Mouse (Mus musculus) adipocyte (in vitro differentiated cells): ENCODE measurements around the gene Bmp2k.

Source experiments
- DNase-seq: peaks from one replicate; pipeline ENCODE4 v3.0.0-alpha.2; 2016; ENCODE audit warnings: low spot score

Bmp2k gene

DNA sequence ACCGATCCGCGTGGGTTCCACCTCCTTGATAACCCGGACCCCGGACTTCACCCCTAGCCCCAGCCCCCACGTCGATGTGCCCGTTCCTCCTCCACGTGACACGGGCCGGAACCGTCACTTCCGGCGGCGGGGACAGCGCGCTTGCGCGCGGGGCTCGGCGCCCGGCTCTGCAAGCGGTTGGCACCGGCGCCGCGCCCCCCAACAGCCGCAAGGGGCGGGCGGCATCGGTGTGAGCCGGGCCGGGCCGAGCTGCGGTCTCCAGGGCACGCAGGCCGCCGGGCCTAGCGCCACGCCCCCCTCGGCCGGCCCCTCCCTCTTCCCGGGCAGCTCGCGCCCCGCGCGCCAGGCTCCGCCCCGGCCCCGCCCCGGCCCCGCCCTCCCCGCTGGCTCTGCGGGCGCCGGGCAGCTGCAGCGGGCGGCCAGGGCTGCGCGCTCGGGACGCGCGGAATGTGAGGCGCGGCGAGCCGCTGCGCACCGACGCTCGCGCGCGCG is at the start of gene Bmp2k:
Gene Bmp2k (plus strand): TSS at position 380 of the 492 bp plus-strand sequence.
- DNase-seq = peak; percentile 87

DNA sequence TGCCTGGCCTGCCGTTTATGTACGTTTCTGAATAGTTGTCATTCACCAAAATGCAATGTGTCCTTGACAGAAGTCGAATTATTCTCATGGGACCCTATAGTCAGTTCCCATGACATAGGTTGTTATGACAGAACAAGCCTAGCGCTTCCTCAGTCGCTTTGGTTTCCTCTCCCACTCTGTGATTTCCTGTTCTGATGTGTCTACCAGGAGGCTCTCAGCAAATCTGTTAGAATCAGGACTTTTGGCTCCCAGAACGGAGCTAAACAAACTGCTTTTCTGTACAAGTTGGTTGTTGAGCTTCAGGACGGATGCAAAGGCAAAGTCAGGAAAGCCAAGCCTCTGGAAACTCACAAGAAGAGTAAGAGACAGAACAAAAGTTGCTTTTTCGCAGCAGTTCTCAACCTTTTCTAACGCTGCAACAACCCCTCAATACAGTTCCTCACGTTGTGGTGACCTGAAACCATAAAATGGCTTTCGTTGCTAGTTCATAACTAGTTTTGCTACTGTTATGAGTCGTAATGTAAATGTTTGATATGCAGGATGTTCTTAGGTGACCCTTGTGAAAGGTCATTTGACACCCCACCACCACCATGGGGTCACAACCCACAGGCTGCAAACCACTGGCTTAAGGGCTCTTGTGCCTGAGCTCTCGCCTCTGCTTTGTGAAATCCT is 48.5 kb upstream of the Bmp2k start:
- no peak for DNase-seq

- no peak for DNase-seq
Measured at GRCm38 (mm10) chr5:96949839-96950666, 47.4 kb upstream of the Bmp2k start.

GRCm38 (mm10) chr5:96950667-96951492 is 46.6 kb upstream of the Bmp2k start:
- no peak for DNase-seq

- DNase-seq = no peak
Measured at GRCm38 (mm10) chr5:96951493-96952105, 45.9 kb upstream of the Bmp2k start.

- DNase-seq = no peak
Measured at GRCm38 (mm10) chr5:96954040-96954439, 43.4 kb upstream of the Bmp2k start.

DNA sequence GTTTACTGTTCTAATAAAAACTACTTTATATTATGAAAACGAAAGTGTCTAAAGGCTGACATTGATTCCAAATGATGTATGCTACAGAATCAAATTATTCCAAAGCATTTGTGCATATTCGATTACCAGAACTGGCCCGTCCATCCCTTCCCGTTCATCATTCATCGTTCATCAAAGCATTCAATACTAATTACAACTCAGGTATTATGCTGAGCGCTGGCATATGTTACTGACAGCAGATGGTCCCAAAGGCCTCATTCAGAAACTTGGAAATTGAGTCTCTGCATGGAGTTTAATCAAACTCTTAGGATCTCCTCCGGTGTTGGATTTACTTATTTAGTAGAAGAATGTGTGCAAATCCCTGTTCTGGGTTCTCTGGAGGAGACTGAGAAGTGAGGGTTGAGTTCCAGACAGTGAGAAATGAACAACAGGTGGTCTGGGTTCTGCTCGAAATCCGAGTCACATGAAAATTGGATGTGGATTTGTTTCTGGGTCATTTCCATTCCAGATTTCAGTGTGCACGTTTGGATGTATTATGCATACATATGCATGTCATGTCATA is 42.9 kb upstream of the Bmp2k start:
- no peak for DNase-seq

- no peak for DNase-seq
Measured at GRCm38 (mm10) chr5:96956926-96957325, 40.6 kb upstream of the Bmp2k start.

GRCm38 (mm10) chr5:96961122-96961521 is 36.4 kb upstream of the Bmp2k start:
- no peak for DNase-seq

DNA sequence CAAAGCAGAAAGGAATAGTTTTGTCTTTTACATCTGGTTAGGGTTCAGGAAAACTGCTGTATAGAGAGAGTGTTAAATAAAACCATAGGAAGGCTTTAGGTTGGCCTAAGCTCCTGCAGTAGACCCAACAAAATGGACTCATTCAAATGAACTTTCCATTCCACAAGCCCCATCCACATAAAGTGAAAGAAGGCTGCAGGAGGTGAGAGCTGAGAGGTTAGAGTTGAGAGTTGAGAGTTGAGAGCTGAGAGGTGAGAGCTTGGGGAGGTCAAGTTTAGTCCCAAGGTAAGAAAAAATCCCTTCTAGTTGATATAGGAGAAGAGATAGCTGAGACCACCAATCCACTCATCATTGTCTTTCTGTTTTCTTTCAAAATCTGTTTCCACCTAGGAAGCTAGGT is 35.6 kb upstream of the Bmp2k start:
- no peak for DNase-seq

DNA sequence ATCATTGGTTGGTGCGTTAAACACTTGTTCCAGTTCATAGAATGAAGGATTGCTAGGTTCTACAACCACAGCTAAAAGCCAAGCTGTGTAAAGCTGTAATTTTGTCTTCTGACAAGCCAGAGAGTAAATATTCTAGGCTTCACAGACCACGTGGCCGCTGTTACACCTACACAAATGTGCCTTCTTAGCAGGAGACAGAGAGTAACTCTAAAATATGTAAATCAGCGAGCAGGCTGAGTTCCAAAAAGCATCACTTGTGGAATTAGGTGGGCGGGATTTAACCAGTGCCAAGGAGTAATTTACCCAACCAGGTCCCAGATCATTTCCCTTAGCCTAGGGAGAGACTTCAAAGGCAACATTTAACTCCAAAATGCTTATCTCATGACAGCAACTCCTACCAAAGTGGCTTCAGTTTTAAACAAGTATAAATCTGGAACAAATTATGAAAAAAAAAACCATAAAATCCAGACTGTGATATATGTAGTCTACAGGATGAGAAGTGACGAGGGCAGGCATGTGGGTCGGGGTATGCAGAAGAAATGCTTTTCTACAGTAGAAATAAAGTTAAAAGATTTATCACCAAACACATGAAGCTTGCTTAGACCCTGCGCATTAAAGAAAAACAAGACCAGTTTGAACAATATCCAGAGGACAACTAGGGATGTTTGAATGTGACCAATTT is 35.1 kb upstream of the Bmp2k start:
- DNase-seq = no peak

- no peak for DNase-seq
Measured at GRCm38 (mm10) chr5:96962934-96963301, 34.6 kb upstream of the Bmp2k start.

DNA sequence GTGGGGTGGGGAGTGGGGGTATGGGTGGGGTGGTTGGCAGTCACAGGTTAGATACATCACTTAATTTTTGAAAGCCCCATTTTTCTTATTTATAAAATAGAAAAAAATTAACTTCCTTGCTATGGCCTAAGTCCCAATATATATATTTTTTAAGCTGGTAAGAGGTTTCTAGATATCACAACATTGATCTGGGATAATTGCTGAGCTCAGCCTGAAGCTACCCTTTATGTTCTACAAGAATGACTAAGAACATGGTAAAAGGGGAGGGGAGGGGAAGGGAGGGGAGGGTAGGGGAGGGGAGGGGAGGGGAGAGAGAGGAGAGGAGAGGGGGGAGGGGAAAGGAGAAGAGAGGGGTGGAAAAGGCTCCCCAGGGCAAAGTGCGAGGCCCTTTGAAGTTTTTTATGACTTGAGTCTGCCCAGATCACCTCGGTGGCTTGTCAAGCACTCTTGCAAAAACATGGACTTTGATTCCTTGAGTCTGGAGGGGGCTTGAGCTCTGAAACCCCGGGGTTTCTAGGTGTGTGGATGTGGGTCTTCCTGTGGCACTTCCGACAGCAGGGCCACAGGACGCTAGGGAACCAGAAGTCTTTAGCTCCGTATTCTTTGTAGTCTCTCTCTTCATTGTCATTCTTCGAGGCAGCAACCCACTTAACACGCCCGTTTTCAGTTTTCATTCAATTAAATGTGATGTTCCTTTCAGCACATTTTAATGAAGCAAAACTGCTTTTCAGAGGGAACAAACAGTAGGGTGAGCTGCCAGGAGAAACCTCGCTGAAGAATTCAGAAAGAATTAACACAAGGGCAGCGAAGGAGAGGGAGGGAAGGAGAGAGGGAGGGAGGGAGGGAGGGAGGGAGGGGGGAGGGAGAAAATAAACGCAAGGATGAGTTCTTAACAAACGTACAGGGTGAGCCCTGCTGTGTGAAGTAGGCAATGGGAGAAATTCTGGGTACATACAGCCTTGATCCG is 33.1 kb upstream of the Bmp2k start:
- no peak for DNase-seq

DNA sequence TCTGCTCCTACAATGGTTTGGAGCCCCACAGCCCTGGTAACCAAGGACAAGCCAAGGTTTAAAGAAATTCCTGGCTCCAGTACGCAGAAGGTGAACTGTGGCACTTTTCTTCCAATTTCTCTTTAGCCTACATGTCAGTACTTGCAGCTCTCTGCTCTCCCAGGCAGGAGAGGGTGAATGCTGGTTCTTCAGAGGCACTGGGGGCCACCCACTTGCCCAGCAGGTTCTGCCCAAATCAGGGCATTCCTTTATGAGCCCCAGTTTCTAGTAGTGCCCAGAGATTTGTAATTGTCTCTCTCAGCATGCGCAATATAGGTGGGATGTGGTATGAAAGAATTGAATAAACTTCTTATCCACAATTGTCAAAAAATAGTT is 32.5 kb upstream of the Bmp2k start:
- no peak for DNase-seq

DNA sequence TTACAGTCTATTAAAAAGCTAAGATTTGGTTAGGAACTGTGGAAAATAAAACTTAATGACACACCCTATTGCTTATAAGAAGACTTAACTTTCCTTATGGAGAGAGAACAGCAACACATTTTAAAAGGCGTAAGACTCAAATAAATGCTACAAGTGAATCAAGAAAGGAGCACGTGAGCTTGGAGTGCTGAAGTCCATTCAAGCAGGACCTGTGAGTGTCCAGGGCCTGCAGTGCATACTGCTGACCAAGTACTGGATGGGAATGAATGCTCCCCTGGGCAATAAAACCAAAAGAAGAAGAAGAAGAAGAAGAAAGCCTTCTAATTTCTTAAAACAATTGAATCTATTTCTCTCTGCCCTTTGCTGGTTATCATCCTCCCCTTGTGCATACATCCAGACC is 32.0 kb upstream of the Bmp2k start:
- no peak for DNase-seq

DNA sequence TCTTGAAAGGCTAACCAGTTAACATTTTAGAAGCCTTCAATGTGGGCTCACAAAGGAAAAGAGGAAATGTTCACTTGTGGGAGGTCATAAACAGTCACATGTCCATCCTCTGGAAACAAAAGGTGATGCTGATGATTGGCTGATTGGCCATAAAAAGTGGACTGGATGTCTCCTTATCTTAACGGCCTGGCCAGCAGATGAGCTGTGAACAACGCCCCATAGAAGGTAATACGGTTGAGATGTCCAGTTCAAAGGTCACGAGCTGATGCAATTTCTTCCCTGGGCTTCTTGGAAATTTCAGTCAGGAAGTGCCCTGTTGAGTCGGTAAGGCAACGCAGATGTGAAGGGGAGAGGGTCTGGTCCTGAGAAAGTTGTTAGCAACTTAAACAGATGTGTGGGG is 28.9 kb upstream of the Bmp2k start:
- no peak for DNase-seq

- DNase-seq = no peak
Measured at GRCm38 (mm10) chr5:96969032-96969431, 28.5 kb upstream of the Bmp2k start.

- no peak for DNase-seq
Measured at GRCm38 (mm10) chr5:96969705-96970471, 27.6 kb upstream of the Bmp2k start.

DNA sequence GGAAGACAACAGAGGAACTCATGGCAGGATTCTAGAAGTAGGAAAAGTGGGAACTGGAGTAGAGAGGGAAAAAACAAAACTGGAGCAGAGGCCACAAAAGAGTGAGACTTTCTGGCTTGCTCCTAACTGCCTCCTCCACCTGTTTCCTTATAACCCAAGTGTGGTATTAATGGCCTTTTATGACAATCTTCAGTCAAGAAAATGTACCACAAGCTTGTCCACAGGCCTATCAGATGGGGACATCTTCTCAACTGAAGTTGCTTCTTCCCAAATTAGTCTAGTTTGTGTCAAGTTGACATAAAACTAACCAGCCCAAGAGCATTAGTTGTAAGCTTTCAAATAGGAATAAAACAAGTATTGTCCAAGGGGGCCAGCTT is 27.0 kb upstream of the Bmp2k start:
- DNase-seq = no peak
